Mouse (Mus musculus) adrenal gland (tissue): ENCODE measurements at regions not wholly inside any gene's neighbourhood (a gene's known extent, or its start where the extent isn't known, plus 50 kb on each side); places are given as distances from the start of the nearest gene placed in this dataset.

ENCODE experiments used
- intact Hi-C: fragments of 180-260 bp; cut with DNase I; formaldehyde crosslinking; loops from one replicate; pipeline ENCODE4 v1.15.1; 2025

- intact Hi-C loops = no loop called here
Measured at GRCm38 (mm10) chr12:26903073-26903893, 434.3 kb downstream of the Cmpk2 start.

GRCm38 (mm10) chr12:26891190-26891589, 422.2 kb downstream of the Cmpk2 start:
- intact Hi-C loops = no loop called here

GRCm38 (mm10) chr12:26886635-26887014, 417.6 kb downstream of the Cmpk2 start:
- intact Hi-C loops = no loop called here

- intact Hi-C loops = no loop called here
Measured at GRCm38 (mm10) chr12:26885831-26886634, 417.0 kb downstream of the Cmpk2 start.

- intact Hi-C loops = no loop called here
Measured at GRCm38 (mm10) chr12:26885083-26885482, 416.1 kb downstream of the Cmpk2 start.

GRCm38 (mm10) chr12:26884156-26884555, 415.2 kb downstream of the Cmpk2 start:
- intact Hi-C loops = no loop called here

DNA sequence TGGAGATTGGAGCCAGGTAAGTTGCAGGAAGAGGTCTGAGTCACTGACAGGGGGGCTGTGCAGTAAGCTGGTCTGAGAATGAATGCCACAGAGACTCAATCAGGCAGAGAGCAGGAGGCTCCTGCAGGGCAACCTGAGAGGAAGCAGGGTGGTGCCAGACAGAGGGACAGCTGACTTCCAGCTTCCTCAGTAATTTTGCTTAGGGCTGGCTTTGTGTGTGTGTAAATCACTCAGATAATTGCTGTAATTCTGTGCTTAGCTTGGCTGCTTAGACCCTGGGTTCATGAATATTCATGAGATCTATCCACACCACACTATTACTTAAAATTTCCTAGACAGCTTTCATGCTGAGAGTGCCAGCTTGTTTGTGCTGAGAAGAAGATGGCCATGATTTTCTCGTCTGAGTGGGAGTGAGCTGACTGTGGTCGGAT, 408.7 kb downstream of the Cmpk2 start:
- intact Hi-C loops = no loop called here

DNA sequence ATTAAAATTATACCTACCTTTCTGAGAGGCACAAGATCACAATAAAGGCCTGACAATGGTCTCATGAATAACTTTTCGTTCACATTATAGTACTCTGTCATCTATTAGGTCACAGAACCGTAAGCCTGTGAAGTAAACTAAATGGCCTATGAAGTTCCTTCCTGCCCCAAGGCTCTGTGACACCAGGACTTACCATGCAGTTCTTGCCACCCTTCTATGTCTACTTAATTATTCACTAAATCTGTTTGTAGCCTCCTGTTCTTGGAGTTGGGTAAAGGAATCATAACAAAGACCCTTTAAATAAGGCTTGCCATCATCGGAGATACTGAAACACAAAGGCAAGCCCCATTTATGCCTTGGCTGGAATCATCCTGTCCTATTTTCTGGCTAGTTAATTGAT, 408.3 kb downstream of the Cmpk2 start:
- intact Hi-C loops = no loop called here

DNA sequence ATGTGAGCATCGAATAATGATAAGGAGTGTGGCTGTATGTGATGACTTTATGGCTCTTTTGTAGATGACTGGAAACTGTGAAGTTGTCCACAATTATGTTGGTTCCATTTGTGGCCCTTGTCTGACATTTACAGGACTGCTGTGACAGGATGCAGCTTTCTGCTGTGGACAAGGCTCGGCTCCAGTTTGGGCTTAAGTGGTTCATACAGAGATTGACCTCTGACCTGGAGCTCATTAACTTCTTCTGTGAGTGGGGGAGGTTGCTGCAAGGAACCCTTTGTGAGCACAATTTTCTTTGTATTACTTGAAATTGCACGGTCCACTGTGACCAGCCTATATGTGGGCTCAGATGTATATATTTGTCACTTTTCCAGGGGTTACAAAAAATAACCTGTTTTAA, 403.5 kb downstream of the Cmpk2 start:
- intact Hi-C loops = no loop called here

DNA sequence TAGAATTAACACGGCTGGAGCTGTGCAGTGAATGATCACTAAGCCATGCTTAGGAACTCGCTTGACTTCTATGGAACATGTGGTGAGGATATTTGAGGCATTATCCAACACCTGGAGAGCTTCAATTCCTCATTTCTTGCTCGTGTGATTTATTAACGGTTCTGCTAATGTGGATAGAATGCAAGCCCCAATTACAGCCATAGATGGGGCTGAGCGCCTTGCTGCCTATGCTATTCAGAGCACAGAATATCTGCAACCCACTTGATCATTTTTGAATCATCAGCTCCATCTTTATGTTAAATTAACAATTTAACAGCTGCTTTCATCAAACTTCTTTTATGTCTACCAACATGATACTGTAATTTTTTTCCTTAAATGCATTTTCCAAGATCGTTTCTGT, 398.7 kb downstream of the Cmpk2 start:
- intact Hi-C loops = no loop called here

GRCm38 (mm10) chr12:26855091-26855516, 386.1 kb downstream of the Cmpk2 start:
- intact Hi-C loops = no loop called here

DNA sequence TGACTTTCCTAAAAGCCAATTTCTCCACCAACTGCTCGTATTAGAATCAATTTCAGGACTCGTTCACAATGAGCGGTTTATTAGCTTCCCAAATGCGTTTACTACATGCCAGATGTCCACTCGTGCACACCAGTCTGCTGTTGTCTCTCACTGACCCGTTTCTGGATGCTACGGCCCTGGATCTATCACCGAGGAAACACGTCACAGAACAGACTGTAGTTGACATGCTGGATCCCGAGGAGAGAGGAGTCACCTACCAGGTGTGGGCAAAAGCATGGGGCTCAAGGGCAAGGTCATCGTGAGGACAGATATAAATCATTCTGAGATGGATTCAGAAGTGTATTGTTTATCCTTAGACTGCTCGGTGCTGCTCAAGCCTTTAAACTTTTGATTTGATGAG, 375.9 kb downstream of the Cmpk2 start:
- intact Hi-C loops = no loop called here

- intact Hi-C loops = no loop called here
Measured at GRCm38 (mm10) chr12:26842696-26843095, 373.7 kb downstream of the Cmpk2 start.

- intact Hi-C loops = no loop called here
Measured at GRCm38 (mm10) chr12:26821257-26821968, 352.4 kb downstream of the Cmpk2 start.

- intact Hi-C loops = no loop called here
Measured at GRCm38 (mm10) chr12:26817866-26818265, 348.9 kb downstream of the Cmpk2 start.

- intact Hi-C loops = no loop called here
Measured at GRCm38 (mm10) chr12:26815771-26816170, 346.8 kb downstream of the Cmpk2 start.

- intact Hi-C loops = no loop called here
Measured at GRCm38 (mm10) chr12:26810565-26811177, 341.7 kb downstream of the Cmpk2 start.

GRCm38 (mm10) chr12:26809670-26810069, 340.7 kb downstream of the Cmpk2 start:
- intact Hi-C loops = no loop called here

DNA sequence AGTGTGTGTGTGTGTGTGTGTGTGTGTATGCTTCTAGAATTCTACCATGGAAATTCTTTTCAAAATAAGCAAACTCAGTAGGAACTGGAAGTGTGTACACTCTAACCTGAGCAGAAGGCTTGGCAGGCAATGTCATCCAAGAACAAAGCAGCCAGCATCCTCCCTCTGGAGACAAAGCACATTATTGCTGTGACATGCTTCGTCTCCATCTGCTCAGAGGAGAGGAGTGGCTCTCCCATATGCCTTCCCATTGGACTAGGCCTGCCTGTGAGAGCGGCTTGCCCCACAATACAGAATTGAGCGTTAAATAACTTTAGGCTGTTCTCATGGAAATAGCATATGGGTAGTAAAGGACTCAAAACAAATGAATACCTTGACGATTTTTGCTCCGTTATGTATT, 333.5 kb downstream of the Cmpk2 start:
- intact Hi-C loops = no loop called here

GRCm38 (mm10) chr12:26799310-26799709, 330.3 kb downstream of the Cmpk2 start:
- intact Hi-C loops = no loop called here

- intact Hi-C loops = no loop called here
Measured at GRCm38 (mm10) chr12:26796367-26796766, 327.4 kb downstream of the Cmpk2 start.
